Mouse (Mus musculus): ENCODE measurements around the gene Spg11.

DNA sequence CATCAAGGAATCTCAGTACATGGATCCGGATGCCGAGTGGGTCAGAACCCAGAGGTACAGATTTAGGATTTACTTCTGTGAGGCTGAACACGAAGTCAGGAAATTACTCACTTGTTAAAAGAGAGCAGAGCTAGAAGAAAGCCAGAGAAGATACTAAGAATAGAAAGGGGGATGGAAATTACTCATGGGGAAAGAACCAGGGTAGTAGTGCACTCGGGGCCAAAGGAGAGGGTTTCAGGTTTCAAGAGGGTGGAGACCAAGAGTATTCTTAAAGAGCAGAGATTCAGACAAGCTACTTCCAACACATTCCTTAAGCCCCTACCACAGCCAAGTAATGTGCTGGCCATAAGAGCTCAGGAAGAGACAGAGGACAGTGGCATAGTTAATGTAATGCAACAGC lies 43.4 kb upstream of the Spg11 start:
- TF ChIP-seq CTCF (IDR thresholded peaks at IDR 0.05; ENCODE audit: borderline replicate concordance, insufficient read depth, low read depth, low read length) (no peak), POLR2A (IDR thresholded peaks at IDR 0.05; ENCODE audit: borderline replicate concordance, insufficient read depth, low read length) (no peak)
